Mouse (Mus musculus): Measurements from ENCODE around the gene Pard3b. TPM values are rescaled to one million over a fixed set of nuclear protein-coding genes. Genes with fewer than 3 reads are reported as not detected.

Gene Pard3b
- polyA plus RNA-seq, 1 experiment from 2014 or later = 10.5 TPM

DNA sequence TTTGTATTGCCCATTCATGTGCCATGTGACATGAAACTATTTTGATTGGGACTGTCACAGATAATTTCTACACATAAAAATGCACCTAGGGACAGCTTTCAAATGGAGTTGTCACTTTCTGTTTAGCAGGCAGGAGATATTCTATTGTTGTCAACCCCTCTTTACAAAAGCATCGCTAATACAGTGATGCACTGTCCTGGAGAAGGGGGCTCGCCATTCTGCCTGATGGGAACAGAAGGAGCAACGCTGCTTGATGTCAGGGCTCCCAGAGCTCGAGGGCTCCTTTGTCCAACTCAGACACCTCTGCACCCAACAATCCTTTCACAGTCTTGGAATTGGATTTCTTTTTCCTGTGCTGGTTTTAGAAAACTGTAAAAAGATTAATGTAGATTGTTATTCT, 871.9 kb downstream of the Pard3b start:
- H3K27ac ChIP-seq (ENCODE audit: low read depth, low read length) = no peak overlapping the region
- no peak overlapping the region for H3K9ac ChIP-seq (ENCODE audit: low read depth, low read length)
- H3K27me3 ChIP-seq (ENCODE audit: control insufficient read depth, insufficient read depth, low read length) = no peaks in the 10 kb centered on the region
- H3K4me1 ChIP-seq (ENCODE audit: control insufficient read depth, insufficient read depth, low read length) = no peaks in the 10 kb centered on the region
- H3K36me3 ChIP-seq (ENCODE audit: control insufficient read depth, insufficient read depth, low read length) = no peaks in the 10 kb centered on the region
- no peak overlapping the region for H3K4me2 ChIP-seq
- no peaks in the 10 kb centered on the region for H3K9me3 ChIP-seq (replicated peaks; ENCODE audit: control insufficient read depth, low read length)
- ATAC-seq (replicated peaks; ENCODE audit: insufficient number of reproducible peaks, low FRiP score, low TSS enrichment) = no peak
- H3K4me3 ChIP-seq (ENCODE audit: low read depth, low read length) = no peak overlapping the region
- 69% methylated on average over 4 of the region's 4 CpGs for WGBS (ENCODE audit: insufficient replicate concordance)

DNA sequence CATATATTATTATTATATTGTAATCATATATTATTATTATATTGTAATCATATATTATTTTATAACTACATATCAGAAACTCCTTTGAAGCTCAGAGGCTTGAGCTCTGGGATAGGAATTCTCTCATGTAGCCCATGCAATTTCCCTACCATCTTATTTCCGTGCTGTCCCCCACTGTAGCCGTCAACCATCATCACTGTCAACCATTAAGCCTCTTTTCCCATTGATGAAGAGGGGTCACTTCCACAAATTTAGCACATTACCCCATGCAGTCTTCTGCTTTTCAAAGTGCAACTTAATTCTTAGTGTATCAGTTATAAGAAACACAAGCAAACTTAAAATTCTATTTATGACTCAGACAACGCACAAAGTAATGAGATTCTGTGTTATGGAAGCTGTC, 873.1 kb downstream of the Pard3b start:
- Histone ChIP-seq H3K27ac (ENCODE audit: low read depth, low read length) (no peak overlapping the region), H3K36me3 (ENCODE audit: control insufficient read depth, insufficient read depth, low read length) (no peaks in the 10 kb centered on the region), H3K4me2 (no peak overlapping the region), H3K4me3 (ENCODE audit: low read depth, low read length) (no peak overlapping the region), H3K27me3 (ENCODE audit: control insufficient read depth, insufficient read depth, low read length) (no peaks in the 10 kb centered on the region), H3K9me3 (replicated peaks; ENCODE audit: control insufficient read depth, low read length) (no peaks in the 10 kb centered on the region), H3K9ac (ENCODE audit: low read depth, low read length) (no peak overlapping the region), H3K4me1 (ENCODE audit: control insufficient read depth, insufficient read depth, low read length) (peaks cover 3% of the 10 kb centered on the region)
- ATAC-seq (replicated peaks; ENCODE audit: insufficient number of reproducible peaks, low FRiP score, low TSS enrichment) = no peak
- 84% methylated on average over 3 of the region's 3 CpGs for WGBS (ENCODE audit: insufficient replicate concordance)

DNA sequence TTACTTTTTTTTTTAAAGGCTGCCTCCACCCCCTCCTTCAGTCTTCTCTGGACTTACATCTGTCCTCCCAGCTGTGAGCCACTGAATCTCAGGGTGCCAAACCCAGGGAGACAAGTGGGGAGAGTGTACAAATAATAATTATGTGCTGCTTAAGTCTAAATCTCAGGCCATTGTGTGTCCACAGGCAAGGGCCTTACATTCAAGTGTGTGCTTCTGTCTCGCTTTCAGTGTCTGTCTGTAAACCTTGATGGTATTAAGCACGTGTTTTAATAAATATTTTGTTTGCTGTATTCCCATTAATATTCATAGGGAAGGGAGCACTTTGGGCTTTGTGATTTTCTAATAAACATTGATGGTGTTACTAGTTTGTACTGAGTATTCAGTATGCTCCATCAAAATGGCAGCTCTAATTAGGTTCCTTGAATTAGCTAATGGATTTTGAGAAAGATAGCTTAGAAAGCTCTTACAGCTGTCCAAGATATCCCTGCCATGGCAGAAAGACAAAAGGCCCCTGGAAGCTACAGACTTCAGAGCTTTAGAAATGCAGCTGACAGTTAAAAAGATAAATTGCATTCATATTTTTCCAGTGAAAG, 880.1 kb downstream of the Pard3b start:
- no peaks in the 10 kb centered on the region for H3K36me3 ChIP-seq (ENCODE audit: control insufficient read depth, insufficient read depth, low read length)
- WGBS (ENCODE audit: insufficient replicate concordance) = 84% methylated on average over 2 of the region's 2 CpGs
- H3K4me1 ChIP-seq (ENCODE audit: control insufficient read depth, insufficient read depth, low read length) = peaks cover 6% of the 10 kb centered on the region
- no peaks in the 10 kb centered on the region for H3K27me3 ChIP-seq (ENCODE audit: control insufficient read depth, insufficient read depth, low read length)
- no peak overlapping the region for H3K4me2 ChIP-seq
- H3K9me3 ChIP-seq (replicated peaks; ENCODE audit: control insufficient read depth, low read length) = no peaks in the 10 kb centered on the region
- H3K4me3 ChIP-seq (ENCODE audit: low read depth, low read length) = no peak overlapping the region
- H3K9ac ChIP-seq (ENCODE audit: low read depth, low read length) = no peak overlapping the region
- H3K27ac ChIP-seq (ENCODE audit: low read depth, low read length) = no peak overlapping the region
- no peak for ATAC-seq (replicated peaks; ENCODE audit: insufficient number of reproducible peaks, low FRiP score, low TSS enrichment)

DNA sequence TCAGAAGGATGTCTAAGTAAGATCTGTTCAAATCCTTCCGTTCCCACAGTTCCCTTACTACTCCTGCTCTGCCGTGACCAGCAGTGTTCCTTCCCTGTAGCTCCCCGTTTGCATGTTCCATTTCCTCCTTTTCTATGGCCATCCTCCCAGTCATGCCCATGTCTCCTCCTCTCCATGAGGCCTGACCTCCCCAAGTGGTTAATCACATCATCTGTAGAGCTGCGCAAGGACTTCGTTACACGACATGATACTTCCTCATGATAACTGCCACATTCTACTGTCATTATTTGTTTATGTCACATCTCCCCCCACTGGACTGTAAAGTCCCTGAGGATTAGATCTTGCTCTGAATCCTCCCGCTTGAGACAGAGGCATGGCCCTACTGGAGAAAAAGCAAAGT, 882.7 kb downstream of the Pard3b start:
- H3K4me2 ChIP-seq = no peak overlapping the region
- H3K36me3 ChIP-seq (ENCODE audit: control insufficient read depth, insufficient read depth, low read length) = no peaks in the 10 kb centered on the region
- peaks cover 6% of the 10 kb centered on the region for H3K4me1 ChIP-seq (ENCODE audit: control insufficient read depth, insufficient read depth, low read length)
- H3K27me3 ChIP-seq (ENCODE audit: control insufficient read depth, insufficient read depth, low read length) = no peaks in the 10 kb centered on the region
- H3K9me3 ChIP-seq (replicated peaks; ENCODE audit: control insufficient read depth, low read length) = no peaks in the 10 kb centered on the region
- H3K4me3 ChIP-seq (ENCODE audit: low read depth, low read length) = no peak overlapping the region
- no peak overlapping the region for H3K9ac ChIP-seq (ENCODE audit: low read depth, low read length)
- ATAC-seq (replicated peaks; ENCODE audit: insufficient number of reproducible peaks, low FRiP score, low TSS enrichment) = no peak
- 76% methylated on average over 7 of the region's 7 CpGs for WGBS (ENCODE audit: insufficient replicate concordance)
- H3K27ac ChIP-seq (ENCODE audit: low read depth, low read length) = no peak overlapping the region

DNA sequence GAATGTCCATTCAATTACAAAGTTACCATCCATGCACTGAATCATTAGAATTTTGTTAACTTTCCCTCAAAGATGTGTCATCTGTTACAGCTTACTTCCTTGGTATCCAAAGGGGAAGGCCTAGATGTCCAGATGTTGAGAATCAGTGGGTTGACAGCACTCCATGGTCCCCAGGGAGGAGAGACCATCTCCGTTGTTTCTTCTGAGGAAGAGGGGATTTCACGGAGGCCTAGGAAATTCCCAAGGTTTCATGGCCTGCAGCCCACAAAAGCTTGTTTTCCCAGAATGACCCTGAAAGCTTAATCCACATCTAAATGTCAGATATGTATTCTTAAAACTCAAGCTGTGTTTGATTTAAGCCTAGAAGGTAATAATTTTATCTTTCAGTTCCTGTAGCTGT, 884.1 kb downstream of the Pard3b start:
- no peaks in the 10 kb centered on the region for H3K36me3 ChIP-seq (ENCODE audit: control insufficient read depth, insufficient read depth, low read length)
- no peaks in the 10 kb centered on the region for H3K27me3 ChIP-seq (ENCODE audit: control insufficient read depth, insufficient read depth, low read length)
- ATAC-seq (replicated peaks; ENCODE audit: insufficient number of reproducible peaks, low FRiP score, low TSS enrichment) = no peak
- no peaks in the 10 kb centered on the region for H3K9me3 ChIP-seq (replicated peaks; ENCODE audit: control insufficient read depth, low read length)
- H3K27ac ChIP-seq (ENCODE audit: low read depth, low read length) = no peak overlapping the region
- no peaks in the 10 kb centered on the region for H3K4me1 ChIP-seq (ENCODE audit: control insufficient read depth, insufficient read depth, low read length)
- H3K4me3 ChIP-seq (ENCODE audit: low read depth, low read length) = no peak overlapping the region
- H3K9ac ChIP-seq (ENCODE audit: low read depth, low read length) = no peak overlapping the region
- no peak overlapping the region for H3K4me2 ChIP-seq
- 71% methylated on average over 2 of the region's 2 CpGs for WGBS (ENCODE audit: insufficient replicate concordance)

DNA sequence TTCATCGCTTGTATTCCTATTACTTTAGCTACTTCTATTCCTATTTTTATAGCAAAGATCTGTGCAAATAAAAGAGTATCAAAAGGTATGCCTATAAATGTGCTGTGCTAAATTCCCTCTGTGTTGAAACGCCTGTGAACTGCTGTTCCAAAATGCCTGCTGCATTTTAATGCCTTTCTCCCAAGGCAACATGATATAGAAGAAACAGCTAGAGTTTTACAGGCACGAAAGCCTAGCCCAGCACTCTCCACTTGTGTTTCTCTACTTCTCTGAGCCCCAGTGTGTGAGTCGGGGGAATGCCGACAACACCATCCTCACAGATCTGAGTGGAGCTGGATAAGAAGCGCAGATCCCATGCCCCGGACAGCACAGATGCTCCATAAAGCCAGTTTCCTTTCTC, 889.2 kb downstream of the Pard3b start:
- Histone ChIP-seq H3K9me3 (replicated peaks; ENCODE audit: control insufficient read depth, low read length) (no peaks in the 10 kb centered on the region), H3K27me3 (ENCODE audit: control insufficient read depth, insufficient read depth, low read length) (no peaks in the 10 kb centered on the region), H3K4me3 (ENCODE audit: low read depth, low read length) (no peak overlapping the region), H3K27ac (ENCODE audit: low read depth, low read length) (no peak overlapping the region), H3K4me2 (no peak overlapping the region), H3K4me1 (ENCODE audit: control insufficient read depth, insufficient read depth, low read length) (no peaks in the 10 kb centered on the region), H3K9ac (ENCODE audit: low read depth, low read length) (no peak overlapping the region), H3K36me3 (ENCODE audit: control insufficient read depth, insufficient read depth, low read length) (no peaks in the 10 kb centered on the region)
- ATAC-seq (replicated peaks; ENCODE audit: insufficient number of reproducible peaks, low FRiP score, low TSS enrichment) = no peak
- 57% methylated on average over 7 of the region's 7 CpGs for WGBS (ENCODE audit: insufficient replicate concordance)

DNA sequence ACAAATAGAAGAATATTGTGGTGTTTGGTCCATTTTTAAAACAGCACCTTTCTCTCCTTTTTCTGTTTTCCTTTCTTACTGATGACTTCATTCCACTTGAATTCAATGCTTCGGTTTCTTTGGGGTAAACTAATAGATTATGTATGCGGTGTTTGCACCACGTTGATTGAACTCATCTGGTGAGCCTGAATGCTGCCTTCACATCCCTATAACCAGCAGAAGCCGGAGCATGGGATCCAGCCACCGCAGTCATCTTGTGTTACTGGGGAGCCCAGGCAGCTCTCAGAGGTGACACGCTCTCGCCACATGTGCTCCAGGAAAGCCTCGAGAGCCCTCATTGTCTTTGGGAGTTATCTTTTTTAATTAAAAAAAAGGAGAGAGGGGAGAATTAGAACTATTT, 891.3 kb downstream of the Pard3b start:
- 86% methylated on average over 8 of the region's 8 CpGs for WGBS (ENCODE audit: insufficient replicate concordance)
- ATAC-seq (replicated peaks; ENCODE audit: insufficient number of reproducible peaks, low FRiP score, low TSS enrichment) = no peak
- H3K9me3 ChIP-seq (replicated peaks; ENCODE audit: control insufficient read depth, low read length) = no peaks in the 10 kb centered on the region
- H3K4me3 ChIP-seq (ENCODE audit: low read depth, low read length) = no peak overlapping the region
- no peaks in the 10 kb centered on the region for H3K36me3 ChIP-seq (ENCODE audit: control insufficient read depth, insufficient read depth, low read length)
- H3K4me2 ChIP-seq = no peak overlapping the region
- no peaks in the 10 kb centered on the region for H3K4me1 ChIP-seq (ENCODE audit: control insufficient read depth, insufficient read depth, low read length)
- no peak overlapping the region for H3K27ac ChIP-seq (ENCODE audit: low read depth, low read length)
- no peaks in the 10 kb centered on the region for H3K27me3 ChIP-seq (ENCODE audit: control insufficient read depth, insufficient read depth, low read length)
- no peak overlapping the region for H3K9ac ChIP-seq (ENCODE audit: low read depth, low read length)

DNA sequence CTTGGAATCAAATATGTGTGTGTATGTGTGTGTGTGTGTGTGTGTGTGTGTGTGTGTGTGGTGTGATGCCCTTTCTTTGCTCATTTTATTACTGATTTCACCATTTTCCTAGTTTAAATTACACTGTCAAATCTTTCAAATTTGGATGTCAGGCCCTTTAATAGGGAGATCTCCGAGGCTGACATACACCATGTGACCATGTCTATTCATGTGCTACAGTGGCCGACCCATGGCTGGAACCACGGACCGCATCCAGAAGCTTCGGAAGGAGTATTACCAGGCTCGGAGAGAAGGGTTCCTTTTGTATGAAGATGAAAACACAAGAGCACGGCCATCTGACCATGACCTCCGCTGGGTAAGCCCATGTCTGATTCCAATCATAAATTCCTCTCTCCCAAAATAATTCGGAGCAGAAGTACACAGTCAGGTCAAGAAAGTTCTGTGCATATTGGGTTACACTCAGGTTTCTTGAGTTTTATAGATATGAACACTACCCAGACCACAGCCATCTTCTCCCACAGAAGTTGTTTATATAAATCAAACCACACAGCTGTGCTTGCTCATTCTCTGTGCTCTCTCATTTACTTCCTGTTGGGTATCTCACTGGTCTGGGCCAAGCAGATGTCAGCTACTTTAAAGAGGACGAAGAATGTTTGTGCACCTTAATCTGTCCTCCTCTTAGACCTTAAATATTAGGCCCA, 894.0 kb downstream of the Pard3b start:
- H3K27me3 ChIP-seq (ENCODE audit: control insufficient read depth, insufficient read depth, low read length) = no peaks in the 10 kb centered on the region
- no peaks in the 10 kb centered on the region for H3K36me3 ChIP-seq (ENCODE audit: control insufficient read depth, insufficient read depth, low read length)
- no peak for ATAC-seq (replicated peaks; ENCODE audit: insufficient number of reproducible peaks, low FRiP score, low TSS enrichment)
- H3K27ac ChIP-seq (ENCODE audit: low read depth, low read length) = no peak overlapping the region
- WGBS (ENCODE audit: insufficient replicate concordance) = 85% methylated on average over 10 of the region's 10 CpGs
- no peak overlapping the region for H3K4me2 ChIP-seq
- H3K4me1 ChIP-seq (ENCODE audit: control insufficient read depth, insufficient read depth, low read length) = no peaks in the 10 kb centered on the region
- H3K9me3 ChIP-seq (replicated peaks; ENCODE audit: control insufficient read depth, low read length) = no peaks in the 10 kb centered on the region
- no peak overlapping the region for H3K4me3 ChIP-seq (ENCODE audit: low read depth, low read length)
- no peak overlapping the region for H3K9ac ChIP-seq (ENCODE audit: low read depth, low read length)

DNA sequence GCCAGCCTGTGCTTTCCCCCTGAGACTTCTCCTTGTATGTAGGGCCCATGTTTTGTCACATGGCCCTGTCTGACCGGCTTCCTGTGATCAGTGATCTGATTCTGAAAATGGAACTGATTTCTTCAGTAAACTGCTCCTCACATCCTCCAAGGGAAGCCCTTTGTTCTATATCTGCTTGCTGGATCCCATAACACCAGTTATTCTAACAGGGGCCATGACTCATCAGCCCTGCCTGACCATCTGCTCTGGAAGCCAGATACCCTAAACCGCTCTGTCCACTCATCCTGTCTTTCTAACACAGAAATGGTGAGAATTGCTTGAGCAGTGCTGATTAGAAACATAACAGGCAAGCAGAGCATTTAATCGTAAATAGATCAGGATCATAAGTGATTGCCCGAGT, 910.3 kb downstream of the Pard3b start:
- no peaks in the 10 kb centered on the region for H3K27me3 ChIP-seq (ENCODE audit: control insufficient read depth, insufficient read depth, low read length)
- no peak overlapping the region for H3K4me2 ChIP-seq
- no peak overlapping the region for H3K27ac ChIP-seq (ENCODE audit: low read depth, low read length)
- no peak overlapping the region for H3K9ac ChIP-seq (ENCODE audit: low read depth, low read length)
- peaks cover 5% of the 10 kb centered on the region; the same call in 1 of the 2 replicates for H3K4me1 ChIP-seq (ENCODE audit: control insufficient read depth, insufficient read depth, low read length)
- ATAC-seq (replicated peaks; ENCODE audit: insufficient number of reproducible peaks, low FRiP score, low TSS enrichment) = no peak
- H3K36me3 ChIP-seq (ENCODE audit: control insufficient read depth, insufficient read depth, low read length) = no peaks in the 10 kb centered on the region
- no peak overlapping the region for H3K4me3 ChIP-seq (ENCODE audit: low read depth, low read length)
- 62% methylated on average over 4 of the region's 4 CpGs for WGBS (ENCODE audit: insufficient replicate concordance)
- H3K9me3 ChIP-seq (replicated peaks; ENCODE audit: control insufficient read depth, low read length) = no peaks in the 10 kb centered on the region
